Mouse (Mus musculus) left cerebral cortex, postnatal 10 days (tissue): ENCODE measurements at regions not wholly inside any gene's neighbourhood (a gene's known extent, or its start where the extent isn't known, plus 50 kb on each side); places are given as distances from the start of the nearest gene placed in this dataset.

Experiments used
- DNase-seq, 2 experiments: peaks; one replicate each; pipeline ENCODE4 v3.0.0; 2021 to 2022; ENCODE audit warnings: low spot score in 2 of 2, mixed read lengths in 1 of 2; ENCODE audit errors: extremely low spot score in 1 of 2
- intact Hi-C: fragments of 180-260 bp; cut with DNase I; formaldehyde crosslinking; loops from one replicate; pipeline ENCODE4 v1.15.1; 2025

DNA sequence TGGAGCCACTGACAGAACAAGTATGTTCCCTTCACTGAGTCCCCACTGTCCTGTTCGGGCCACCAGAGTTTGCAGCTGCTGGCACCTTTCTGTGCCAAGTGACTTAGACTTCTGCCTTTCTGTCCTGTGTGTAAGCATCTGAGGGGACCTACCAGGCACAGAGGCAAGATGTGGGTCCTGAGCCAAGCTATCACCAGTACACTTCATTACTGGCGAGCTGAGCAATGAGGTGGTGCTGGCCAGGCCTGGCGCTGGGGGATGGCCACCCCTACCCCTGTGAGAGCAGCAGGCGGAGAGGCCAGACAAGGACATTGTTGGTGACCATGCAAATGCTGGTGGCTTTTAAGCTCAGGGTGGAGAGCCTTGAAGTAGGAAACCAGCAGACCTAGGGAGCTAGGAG is 87.6 kb upstream of the Mrps6 start:
- intact Hi-C loops = no loop called here
- no peak for DNase-seq

DNA sequence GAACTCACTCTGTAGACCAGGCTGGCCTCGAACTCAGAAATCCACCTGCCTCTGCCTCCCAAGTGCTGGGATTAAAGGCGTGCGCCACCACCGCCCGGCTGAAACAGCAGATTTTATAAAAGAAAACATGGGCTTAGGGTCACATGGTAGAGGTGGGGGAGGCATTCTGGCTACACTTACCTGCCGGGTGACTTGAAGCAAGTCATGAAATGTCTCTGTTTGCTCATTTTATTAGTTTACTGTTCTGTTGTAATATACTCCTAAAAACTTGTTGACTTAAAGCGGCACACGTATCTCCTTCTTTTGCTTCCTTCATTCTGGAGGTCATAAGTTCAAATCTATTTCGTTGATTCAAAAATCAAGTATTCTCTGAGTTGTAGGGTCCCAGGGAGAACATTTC is 84.9 kb upstream of the Mrps6 start:
- no peak for DNase-seq
- intact Hi-C loops = no loop called here

DNA sequence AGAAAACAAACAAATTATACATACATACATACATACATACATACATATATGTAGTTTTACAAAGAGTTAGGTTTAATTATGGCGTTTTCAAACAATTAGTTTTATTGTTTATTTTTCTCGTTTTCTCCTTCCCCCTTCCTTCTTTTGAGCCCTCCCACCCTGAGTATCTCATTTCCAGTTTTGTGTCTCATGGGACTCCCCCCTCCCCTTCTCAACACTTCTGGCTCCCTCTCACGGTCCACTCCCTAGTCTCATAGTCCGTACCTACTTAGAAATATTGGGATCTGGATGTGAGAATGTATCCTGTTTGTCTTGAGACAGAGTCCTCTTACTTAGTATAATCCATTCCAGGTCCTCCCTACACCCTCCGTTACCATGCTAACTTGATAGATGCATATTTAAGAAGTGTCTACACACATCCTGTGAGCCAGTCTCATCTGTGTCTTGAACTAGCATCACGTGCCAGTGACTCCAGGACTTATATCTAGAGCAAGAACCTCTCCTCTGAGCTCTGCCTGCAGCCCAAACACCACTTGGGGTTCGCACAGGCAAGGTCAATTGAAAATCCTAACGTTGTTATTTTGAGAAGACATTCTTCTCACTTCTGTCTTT is 81.8 kb upstream of the Mrps6 start:
- intact Hi-C loops = no loop called here
- DNase-seq = no peak

DNA sequence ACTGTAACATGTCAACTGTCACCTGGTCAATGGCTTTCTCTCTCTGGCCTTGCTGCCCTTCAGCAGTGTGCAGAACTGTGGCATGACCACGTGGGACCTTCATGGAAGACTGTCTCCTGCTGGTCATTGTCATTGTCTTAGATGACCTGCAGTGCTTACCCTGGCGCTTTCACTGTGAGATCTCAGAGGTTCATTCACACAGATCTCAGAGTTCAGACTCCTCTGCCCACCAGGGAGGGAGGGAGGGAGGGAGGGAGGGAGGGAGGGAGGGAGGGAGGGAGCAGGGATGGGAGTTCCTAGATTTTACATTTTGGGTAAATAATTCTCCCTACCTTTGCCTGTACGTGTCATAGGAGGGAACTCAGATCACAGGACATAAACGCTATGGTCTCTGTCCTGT is 79.6 kb upstream of the Mrps6 start:
- intact Hi-C loops = no loop called here
- no peak for DNase-seq

DNA sequence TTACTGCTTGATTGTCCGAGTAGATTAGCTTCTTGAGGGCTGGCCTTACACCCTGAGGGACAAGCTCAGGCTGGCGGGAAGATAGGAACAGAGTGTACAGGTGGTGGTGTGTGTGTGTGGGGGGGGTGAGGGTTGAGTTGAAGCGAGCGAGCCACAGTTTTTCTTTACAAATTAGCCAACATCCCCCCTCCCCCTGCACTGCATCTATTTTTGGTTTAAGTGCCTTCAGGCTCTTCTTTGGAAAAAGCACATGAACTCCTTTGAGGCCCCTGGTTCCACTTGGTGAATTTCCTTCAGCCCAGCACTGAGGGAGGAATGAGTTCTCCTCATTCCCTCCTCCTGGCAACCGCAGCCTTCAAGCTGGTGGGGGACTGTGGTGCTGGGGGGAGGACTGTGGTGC is 79.2 kb upstream of the Mrps6 start:
- intact Hi-C loops = no loop called here
- DNase-seq = no peak

DNA sequence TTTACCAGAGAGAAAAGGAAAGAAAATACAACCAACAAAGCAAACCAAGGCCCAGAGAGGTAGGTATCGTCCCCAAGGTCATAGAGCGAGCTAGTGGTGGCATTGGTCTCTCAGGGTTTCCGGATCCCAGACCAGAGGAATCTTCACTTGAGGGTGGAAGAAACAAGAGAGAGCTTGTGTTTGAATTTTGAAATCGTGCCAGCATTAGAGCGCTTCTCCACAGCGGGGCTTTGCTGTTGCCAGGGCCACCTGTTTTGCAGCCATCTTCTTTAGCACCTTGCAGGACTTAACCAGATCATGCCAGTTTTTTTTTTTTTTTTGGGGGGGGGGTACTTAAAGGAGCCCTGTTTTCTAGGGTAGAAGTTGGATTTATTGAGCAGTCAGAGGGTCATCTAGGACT is 77.6 kb upstream of the Mrps6 start:
- intact Hi-C loops = no loop called here
- DNase-seq = no peak

DNA sequence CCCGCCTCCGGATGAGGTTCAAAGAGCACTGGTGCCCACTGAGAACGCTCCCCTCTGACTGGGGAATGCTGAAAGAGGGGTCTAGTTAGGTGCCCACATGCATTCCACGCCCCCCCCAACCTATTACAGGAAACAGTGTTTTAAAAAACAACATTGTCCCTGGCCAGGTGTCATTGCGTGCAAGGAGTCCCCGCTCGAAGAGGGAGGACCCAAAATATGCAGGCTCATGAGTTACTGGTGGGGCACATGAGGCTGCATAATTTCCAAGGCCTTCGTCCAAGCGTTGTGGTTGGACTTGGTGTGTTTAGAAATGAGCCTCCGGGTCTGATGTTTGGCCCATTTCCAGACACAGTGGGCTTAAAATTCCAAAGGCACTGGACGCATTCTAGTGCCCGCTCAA is 72.9 kb upstream of the Mrps6 start:
- DNase-seq = no peak
- intact Hi-C loops = no loop called here

DNA sequence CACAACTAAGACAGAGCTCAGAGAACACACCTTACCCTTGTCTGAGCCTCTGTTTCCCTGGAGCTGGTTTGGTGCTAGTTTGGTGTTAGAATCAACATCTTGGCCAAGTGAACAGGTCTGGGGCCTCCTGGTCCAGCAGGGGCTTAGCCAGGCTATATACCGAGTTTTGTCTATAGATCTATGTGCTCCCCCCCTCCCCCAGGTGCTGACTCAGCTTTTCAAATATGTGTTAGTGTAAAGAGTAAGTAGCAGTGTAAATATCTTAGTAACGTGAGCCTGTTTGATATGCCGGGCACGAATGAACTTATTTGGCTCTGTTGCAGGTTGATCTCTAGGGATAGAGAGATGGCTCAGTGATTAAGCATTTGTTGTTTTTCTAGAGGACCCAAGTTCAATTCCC is 68.7 kb upstream of the Mrps6 start:
- DNase-seq = no peak
- intact Hi-C loops = no loop called here

DNA sequence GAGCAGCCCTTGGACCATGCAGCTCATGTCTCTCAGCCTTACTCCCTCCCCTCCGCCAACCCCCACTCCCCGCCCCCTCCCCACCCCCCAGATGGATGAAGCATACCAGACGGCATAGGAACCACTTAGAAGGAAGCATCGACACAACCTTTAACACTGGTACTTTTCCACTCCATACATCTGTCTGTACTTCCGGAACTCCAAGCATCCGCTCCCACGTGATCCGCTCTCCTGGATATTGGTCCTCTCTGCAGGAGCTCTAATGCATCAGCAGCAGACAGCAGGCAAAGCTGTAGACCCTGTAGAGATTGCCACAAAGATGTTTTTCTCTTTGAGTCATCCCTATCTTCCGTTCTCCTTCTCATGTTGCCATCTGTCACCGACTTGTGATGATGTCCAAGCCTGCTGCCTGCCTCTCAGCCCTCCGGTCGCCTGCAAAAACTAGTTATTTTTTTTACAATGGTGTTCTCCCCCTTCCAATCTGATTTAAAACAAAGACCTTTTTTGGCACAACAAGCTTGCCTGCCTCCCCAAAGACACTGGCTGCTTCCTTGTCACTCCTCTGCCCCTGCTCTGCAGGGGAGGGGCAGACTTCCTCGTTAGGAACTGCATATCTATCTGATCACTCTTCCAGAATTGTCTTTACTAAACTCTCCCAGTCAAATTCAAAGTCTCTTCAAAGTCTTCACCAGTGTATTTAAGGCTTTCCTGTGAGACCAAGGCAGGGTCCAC is 62.4 kb upstream of the Mrps6 start:
- peak in 1 of 2 experiments; percentile 12 for DNase-seq
- intact Hi-C loops = no loop called here

DNA sequence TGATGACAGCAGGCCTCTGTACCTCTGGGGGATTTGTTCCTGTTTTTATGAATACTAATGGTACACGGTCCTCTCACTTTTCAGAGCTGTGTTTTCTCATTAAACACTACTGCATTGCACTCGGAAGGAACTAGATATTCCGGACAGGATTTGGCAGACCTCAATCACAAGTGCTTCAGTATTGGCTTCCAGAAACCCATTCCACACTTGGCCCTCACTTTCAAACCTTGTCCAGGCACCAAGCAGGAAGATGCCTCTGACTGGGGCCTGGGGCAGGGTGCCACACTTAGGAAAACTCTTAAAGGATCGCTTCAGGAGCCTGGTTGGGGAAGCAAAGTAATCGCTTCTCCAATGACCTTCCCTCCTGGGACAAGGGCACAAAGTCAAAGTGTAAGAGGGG is 50.7 kb upstream of the Mrps6 start:
- intact Hi-C loops = no loop called here
- no peak for DNase-seq
